Mouse (Mus musculus): ENCODE measurements around the gene Tpp2. TPM values are rescaled to one million over a fixed set of nuclear protein-coding genes. Genes with fewer than 3 reads are reported as not detected.

Tpp2 gene
- polyA plus RNA-seq, 1 experiment from 2014 or later: 64.0 TPM

GRCm38 (mm10) chr1:43941476-43942217, 8.2 kb downstream of the Tpp2 start:
- no peak overlapping the region for H3K27ac ChIP-seq
- no peaks in the 10 kb centered on the region for H3K4me1 ChIP-seq
- ATAC-seq (ENCODE audit: low FRiP score): no peak
- WGBS: 95% methylated on average over 7 of the region's 7 CpGs
- no peaks in the 10 kb centered on the region for H3K9me3 ChIP-seq (replicated peaks)
- peaks cover 22% of the 10 kb centered on the region for H3K36me3 ChIP-seq
- H3K27me3 ChIP-seq: no peaks in the 10 kb centered on the region
- no peak overlapping the region for H3K4me2 ChIP-seq (replicated peaks)
- H3K9ac ChIP-seq: no peak overlapping the region
- no peak overlapping the region for H3K4me3 ChIP-seq

DNA sequence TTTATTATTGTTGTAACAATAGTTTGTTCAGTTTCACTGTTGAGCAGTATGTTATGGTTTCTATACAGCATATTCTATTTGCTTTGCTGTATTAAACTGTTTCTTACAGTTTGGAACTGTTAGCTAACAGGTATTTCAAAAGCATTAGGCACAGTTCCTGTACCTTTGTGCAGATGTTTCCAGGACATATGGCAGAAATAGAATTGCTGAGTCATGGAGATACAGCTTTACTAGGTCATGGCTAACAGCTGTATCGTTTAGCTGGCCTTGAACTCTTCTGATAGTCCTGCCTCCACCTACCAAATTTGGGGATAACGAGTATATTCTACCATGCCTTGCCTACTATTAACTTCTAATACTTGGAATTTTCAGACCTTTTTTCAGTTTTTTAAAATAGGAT, 9.4 kb downstream of the Tpp2 start:
- H3K36me3 ChIP-seq: peaks cover 22% of the 10 kb centered on the region
- ATAC-seq (ENCODE audit: low FRiP score): no peak
- no peak overlapping the region for H3K9ac ChIP-seq

GRCm38 (mm10) chr1:43953679-43954078, 20.2 kb downstream of the Tpp2 start:
- no peak for ATAC-seq (ENCODE audit: low FRiP score)
- WGBS: 98% methylated on average over 3 of the region's 3 CpGs
- H3K36me3 ChIP-seq: peaks cover 26% of the 10 kb centered on the region

More for the DNA sequence above, 9.4 kb downstream of the Tpp2 start:
- no peaks in the 10 kb centered on the region for H3K9me3 ChIP-seq (replicated peaks)
- no peaks in the 10 kb centered on the region for H3K27me3 ChIP-seq
- WGBS: 96% methylated on average over 2 of the region's 2 CpGs
- no peak overlapping the region for H3K4me3 ChIP-seq
- H3K27ac ChIP-seq: no peak overlapping the region
- H3K4me2 ChIP-seq (replicated peaks): no peak overlapping the region
- H3K4me1 ChIP-seq: no peaks in the 10 kb centered on the region

DNA sequence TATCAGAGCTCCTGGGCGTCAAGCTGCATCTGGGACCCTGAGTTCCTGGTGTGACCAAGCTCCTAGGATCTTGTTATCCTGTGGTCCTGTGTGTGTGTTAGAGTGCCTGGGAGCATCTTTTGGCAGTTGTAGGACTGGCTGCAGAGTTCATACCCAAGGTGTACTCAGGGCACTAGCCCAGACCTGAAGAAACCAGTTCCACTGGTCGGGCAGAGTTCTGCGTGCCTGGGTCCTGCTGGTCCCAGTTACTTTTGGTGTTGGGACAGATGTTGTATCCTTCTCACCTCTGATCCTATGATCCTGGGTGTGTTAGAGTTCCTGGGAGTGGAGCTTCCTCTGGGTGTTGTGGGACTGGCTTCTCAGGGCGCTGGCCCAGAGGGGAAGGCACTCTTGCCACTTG, 30.9 kb downstream of the Tpp2 start:
- H3K27me3 ChIP-seq: no peaks in the 10 kb centered on the region
- peaks cover 38% of the 10 kb centered on the region for H3K36me3 ChIP-seq
- no peak for ATAC-seq (ENCODE audit: low FRiP score)
- no peaks in the 10 kb centered on the region for H3K4me1 ChIP-seq
- 97% methylated on average over 4 of the region's 4 CpGs for whole genome bisulfite sequencing
- no peaks in the 10 kb centered on the region for H3K9me3 ChIP-seq (replicated peaks)
- no peak overlapping the region for H3K27ac ChIP-seq
- H3K4me2 ChIP-seq (replicated peaks): no peak overlapping the region
- no peak overlapping the region for H3K9ac ChIP-seq
- no peak overlapping the region for H3K4me3 ChIP-seq

More at GRCm38 (mm10) chr1:43953679-43954078, 20.2 kb downstream of the Tpp2 start:
- Histone ChIP-seq H3K27ac (no peak overlapping the region), H3K9me3 (replicated peaks) (no peaks in the 10 kb centered on the region), H3K4me1 (no peaks in the 10 kb centered on the region), H3K27me3 (no peaks in the 10 kb centered on the region), H3K9ac (no peak overlapping the region), H3K4me2 (replicated peaks) (no peak overlapping the region), H3K4me3 (no peak overlapping the region)

GRCm38 (mm10) chr1:43966756-43967155, 33.3 kb downstream of the Tpp2 start:
- H3K4me1 ChIP-seq: no peaks in the 10 kb centered on the region
- no peak overlapping the region for H3K4me2 ChIP-seq (replicated peaks)
- H3K36me3 ChIP-seq: peaks cover 35% of the 10 kb centered on the region
- H3K27me3 ChIP-seq: no peaks in the 10 kb centered on the region
- no peak for ATAC-seq (ENCODE audit: low FRiP score)
- WGBS: 88% methylated on average over 4 of the region's 4 CpGs
- no peak overlapping the region for H3K9ac ChIP-seq
- H3K4me3 ChIP-seq: no peak overlapping the region
- no peaks in the 10 kb centered on the region for H3K9me3 ChIP-seq (replicated peaks)
- H3K27ac ChIP-seq: no peak overlapping the region

DNA sequence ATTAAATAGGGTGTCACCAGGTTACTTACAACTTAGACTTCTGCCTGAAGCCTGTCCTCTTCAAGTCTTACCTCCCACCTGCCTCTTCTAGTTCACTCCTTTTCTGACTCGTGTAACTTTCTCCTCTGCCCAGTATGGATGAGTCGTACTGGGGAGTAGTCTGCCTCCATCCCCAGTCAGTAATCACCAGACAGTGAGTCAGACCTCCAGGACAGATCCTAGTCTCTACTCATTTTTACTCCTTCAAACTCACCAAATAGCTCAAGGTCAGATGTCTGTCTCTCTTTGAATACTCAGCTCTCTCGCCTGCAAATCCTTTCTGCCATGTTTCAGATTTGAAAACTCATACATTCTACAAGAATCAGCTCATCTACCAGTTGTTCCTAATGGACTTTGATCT, 35.9 kb downstream of the Tpp2 start:
- WGBS: 91% methylated on average over 3 of the region's 3 CpGs
- Histone ChIP-seq H3K4me3 (no peak overlapping the region), H3K9me3 (replicated peaks) (no peaks in the 10 kb centered on the region), H3K4me2 (replicated peaks) (no peak overlapping the region), H3K4me1 (no peaks in the 10 kb centered on the region), H3K27me3 (no peaks in the 10 kb centered on the region), H3K36me3 (peaks cover 41% of the 10 kb centered on the region), H3K9ac (no peak overlapping the region), H3K27ac (no peak overlapping the region)
- ATAC-seq (ENCODE audit: low FRiP score): no peak

DNA sequence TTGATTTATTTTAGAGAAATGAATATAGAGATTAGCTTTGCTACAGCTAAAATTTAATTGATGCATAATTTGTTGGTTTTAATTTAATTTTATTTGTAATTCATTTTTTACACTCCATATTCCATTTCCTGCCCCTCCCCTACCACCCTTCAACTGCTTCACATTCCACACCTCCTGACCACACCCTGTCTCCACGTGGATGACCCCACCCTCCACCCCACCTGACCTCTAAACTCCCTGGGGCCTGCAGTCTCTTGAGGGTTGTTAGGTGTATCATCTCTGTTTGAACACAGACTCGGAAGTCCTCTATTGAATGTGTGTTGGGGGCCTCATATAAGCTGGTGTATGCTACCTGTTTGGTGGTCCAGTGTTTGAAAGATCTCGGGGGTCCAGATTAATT, 37.6 kb downstream of the Tpp2 start:
- WGBS: 82% methylated on average over 3 of the region's 3 CpGs
- H3K9ac ChIP-seq: no peak overlapping the region

DNA sequence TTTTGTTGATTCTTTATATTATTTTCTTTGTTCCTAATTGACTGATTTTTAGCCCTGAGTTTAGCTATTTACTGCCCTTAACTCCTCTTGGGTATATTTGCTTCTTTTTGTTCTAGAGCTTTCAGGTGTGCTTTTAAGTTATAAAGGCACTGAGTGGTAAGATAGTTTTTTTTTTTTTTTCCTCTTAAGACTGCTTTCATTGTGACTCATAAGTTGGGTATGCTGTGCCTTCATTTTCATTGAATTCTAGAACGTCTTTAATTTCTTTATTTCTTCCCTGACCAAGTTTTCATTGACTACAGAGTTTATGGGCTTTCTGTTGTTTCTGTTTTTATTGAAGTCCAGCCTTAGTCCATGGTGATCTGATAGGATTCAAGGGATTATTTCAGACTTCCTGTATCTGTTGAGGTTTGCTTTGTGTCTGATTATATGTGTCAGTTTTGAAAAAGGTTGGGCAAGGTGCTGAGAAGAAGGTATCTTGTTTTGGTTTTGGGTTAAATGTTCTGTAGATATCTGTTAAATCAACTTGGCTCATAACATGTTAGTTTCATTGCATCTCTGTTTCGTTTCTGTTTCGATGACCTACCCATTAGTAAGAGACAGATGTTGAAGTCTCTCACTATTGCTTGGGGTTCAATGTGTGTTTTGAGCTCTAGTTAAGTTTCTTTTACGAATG, 63.6 kb downstream of the Tpp2 start:
- 96% methylated on average over 4 of the region's 4 CpGs for WGBS

More for the DNA sequence above, 37.6 kb downstream of the Tpp2 start:
- Histone ChIP-seq H3K4me2 (replicated peaks) (no peak overlapping the region), H3K36me3 (peaks cover 38% of the 10 kb centered on the region), H3K27ac (no peak overlapping the region), H3K9me3 (replicated peaks) (no peaks in the 10 kb centered on the region), H3K27me3 (no peaks in the 10 kb centered on the region), H3K4me3 (no peak overlapping the region), H3K4me1 (no peaks in the 10 kb centered on the region)
- no peak for ATAC-seq (ENCODE audit: low FRiP score)

DNA sequence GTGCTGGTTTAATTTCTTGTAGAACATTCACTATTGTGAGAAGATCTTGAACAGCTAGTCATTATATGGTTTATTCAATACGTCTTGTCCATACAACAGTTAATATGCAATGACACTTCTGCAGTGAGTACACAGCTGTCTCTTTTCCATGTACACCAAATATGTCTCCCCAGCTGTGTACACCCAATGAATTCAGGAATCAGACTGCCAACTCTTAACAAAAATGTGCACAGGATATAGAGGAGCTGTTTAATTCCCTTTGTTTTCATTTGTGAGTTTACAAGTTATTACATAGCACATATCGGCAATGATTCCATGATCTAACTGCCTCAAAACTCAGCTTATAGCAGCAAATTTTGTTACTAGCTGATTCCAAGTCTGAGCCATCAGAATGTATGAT, 71.1 kb downstream of the Tpp2 start:
- WGBS: 95% methylated on average over 2 of the region's 2 CpGs
- Histone ChIP-seq H3K4me1 (no peaks in the 10 kb centered on the region), H3K27ac (no peak overlapping the region), H3K27me3 (no peaks in the 10 kb centered on the region), H3K9ac (no peak overlapping the region), H3K4me3 (no peak overlapping the region), H3K9me3 (replicated peaks) (no peaks in the 10 kb centered on the region), H3K36me3 (peaks cover 12% of the 10 kb centered on the region), H3K4me2 (replicated peaks) (no peak overlapping the region)
- ATAC-seq (ENCODE audit: low FRiP score): no peak

More for the DNA sequence above, 63.6 kb downstream of the Tpp2 start:
- H3K4me3 ChIP-seq: no peak overlapping the region
- no peak overlapping the region for H3K9ac ChIP-seq
- no peaks in the 10 kb centered on the region for H3K27me3 ChIP-seq
- H3K9me3 ChIP-seq (replicated peaks): peaks cover 4% of the 10 kb centered on the region; the same call in 1 of the 2 replicates
- no peak overlapping the region for H3K4me2 ChIP-seq (replicated peaks)
- no peaks in the 10 kb centered on the region for H3K4me1 ChIP-seq
- peaks cover 59% of the 10 kb centered on the region for H3K36me3 ChIP-seq
- no peak overlapping the region for H3K27ac ChIP-seq
- ATAC-seq (ENCODE audit: low FRiP score): no peak

DNA sequence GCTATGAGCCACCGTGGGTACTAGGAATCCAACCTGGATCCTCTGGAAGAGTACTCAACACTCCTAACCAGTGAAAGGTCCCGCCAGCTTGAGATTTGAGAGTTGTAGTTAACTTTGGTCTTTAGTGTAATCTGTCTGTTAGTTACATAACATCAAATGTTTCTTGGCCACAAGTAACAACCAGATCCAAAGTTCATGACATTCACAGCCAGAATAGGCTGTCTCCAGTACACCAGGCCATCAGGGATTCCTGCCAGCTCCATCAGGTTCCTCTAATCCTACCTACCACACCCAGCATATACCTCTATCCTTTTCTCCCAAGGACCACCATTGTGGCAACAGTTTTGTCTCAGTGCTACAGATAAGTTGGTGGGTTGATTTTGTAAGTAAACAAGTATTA, 82.1 kb downstream of the Tpp2 start:
- ATAC-seq (ENCODE audit: low FRiP score): no peak
- no peaks in the 10 kb centered on the region for H3K36me3 ChIP-seq
- H3K27ac ChIP-seq: no peak overlapping the region
- no peak overlapping the region for H3K4me3 ChIP-seq
- H3K27me3 ChIP-seq: no peaks in the 10 kb centered on the region
- no peaks in the 10 kb centered on the region for H3K9me3 ChIP-seq (replicated peaks)
- H3K9ac ChIP-seq: no peak overlapping the region
- H3K4me2 ChIP-seq (replicated peaks): no peak overlapping the region
- 96% methylated on average over 2 of the region's 2 CpGs for WGBS
- no peaks in the 10 kb centered on the region for H3K4me1 ChIP-seq

- H3K4me3 ChIP-seq: no peak within 1 kb of the TSS
- no peak for ATAC-seq (ENCODE audit: low FRiP score)
- H3K9me3 ChIP-seq (replicated peaks): no peaks in the 10 kb centered on the region
- H3K27me3 ChIP-seq: no peaks in the 10 kb centered on the region
- no peaks in the 10 kb centered on the region for H3K36me3 ChIP-seq
- H3K4me2 ChIP-seq (replicated peaks): no peak within 1 kb of the TSS
- H3K9ac ChIP-seq: no peak within 1 kb of the TSS
- no peaks in the 10 kb centered on the region for H3K4me1 ChIP-seq
- no peak within 1 kb of the TSS for H3K27ac ChIP-seq
Observed at GRCm38 (mm10) chr1:44019934-44020333, 86.5 kb downstream of the Tpp2 start, which contains the start of gene Mettl21c. Mettl21c (minus strand) TSS chr1:44020034.

- no peak overlapping the region for H3K27ac ChIP-seq
- H3K9ac ChIP-seq: no peak overlapping the region
- no peak overlapping the region for H3K4me3 ChIP-seq
- H3K4me2 ChIP-seq (replicated peaks): no peak overlapping the region
- ATAC-seq (ENCODE audit: low FRiP score): no peak
- WGBS: 100% methylated on average over 1 of the region's 1 CpGs
- H3K4me1 ChIP-seq: no peaks in the 10 kb centered on the region
- no peaks in the 10 kb centered on the region for H3K9me3 ChIP-seq (replicated peaks)
- H3K36me3 ChIP-seq: no peaks in the 10 kb centered on the region
- H3K27me3 ChIP-seq: no peaks in the 10 kb centered on the region
Observed at GRCm38 (mm10) chr1:44022656-44023055, 89.2 kb downstream of the Tpp2 start.

- WGBS: 89% methylated on average over 1 of the region's 1 CpGs
- no peaks in the 10 kb centered on the region for H3K9me3 ChIP-seq (replicated peaks)
- H3K4me2 ChIP-seq (replicated peaks): no peak overlapping the region
- H3K4me1 ChIP-seq: no peaks in the 10 kb centered on the region
- H3K27me3 ChIP-seq: no peaks in the 10 kb centered on the region
- ATAC-seq (ENCODE audit: low FRiP score): no peak
- no peaks in the 10 kb centered on the region for H3K36me3 ChIP-seq
- no peak overlapping the region for H3K27ac ChIP-seq
- no peak overlapping the region for H3K4me3 ChIP-seq
- H3K9ac ChIP-seq: no peak overlapping the region
Observed at GRCm38 (mm10) chr1:44027651-44028050, 94.2 kb downstream of the Tpp2 start.

Measured in hindbrain, embryonic 12.5 days (tissue).